Mouse (Mus musculus) intestine, postnatal 0 days (tissue): ENCODE results near the gene Abcb10. TPM values are rescaled to one million over a fixed set of nuclear protein-coding genes. Genes with fewer than 3 reads are reported as not detected.
"Not testable (repeated sequence)": the region's sequence is repeated elsewhere in the genome, so short reads cannot be mapped to it uniquely, and the experiment has no call there.

Experiments used
- ATAC-seq: fragments of 200-750 bp; cut with Nextera tagmentation; 2 replicates; pipeline ENCODE4 v1.8.0; 2017; ENCODE audit warnings: mild to moderate bottlenecking, moderate TSS enrichment, moderate library complexity
- H3K27ac ChIP-seq: fragments of 300-500 bp; sonication (generic); 2 replicates; pipeline ENCODE4 v1.5.1; 2014; ENCODE audit warnings: mild to moderate bottlenecking, low read depth, low read length, moderate library complexity
- H3K27me3 ChIP-seq: fragments of 300-500 bp; sonication (generic); replicated peaks from 2 replicates; pipeline ENCODE4 v1.6.1; 2014; ENCODE audit warnings: low read length, mixed read lengths; ENCODE audit not compliant: control insufficient read depth, insufficient read depth
- H3K36me3 ChIP-seq: fragments of 300-500 bp; sonication (generic); 2 replicates; pipeline ENCODE4 v1.6.1; 2014; ENCODE audit warnings: mild to moderate bottlenecking, moderate library complexity; ENCODE audit not compliant: control insufficient read depth, insufficient read depth
- H3K4me1 ChIP-seq: fragments of 300-500 bp; sonication (generic); replicated peaks from 2 replicates; pipeline ENCODE4 v1.6.1; 2014; ENCODE audit warnings: antibody characterized with exemption, low read length, mixed read lengths; ENCODE audit not compliant: control insufficient read depth, insufficient read depth
- H3K4me2 ChIP-seq: fragments of 300-500 bp; sonication (generic); replicated peaks from 2 replicates; pipeline ENCODE4 v1.6.1; 2014; ENCODE audit warnings: low read depth, mild to moderate bottlenecking, moderate library complexity
- H3K4me3 ChIP-seq: fragments of 300-500 bp; sonication (generic); 2 replicates; pipeline ENCODE4 v1.5.1; 2014; ENCODE audit warnings: low read depth, low read length
- H3K9ac ChIP-seq: fragments of 300-500 bp; sonication (generic); 2 replicates; pipeline ENCODE4 v1.6.1; 2014; ENCODE audit warnings: mild to moderate bottlenecking, low read depth, low read length
- H3K9me3 ChIP-seq: fragments of 300-500 bp; sonication (generic); 2 replicates; pipeline ENCODE4 v1.6.1; 2016; ENCODE audit warnings: mixed run types; ENCODE audit not compliant: control insufficient read depth
- CTCF ChIP-seq: sonication (generic); IDR thresholded peaks from 2 replicates; pipeline ENCODE4 v1.5.1; 2016; ENCODE audit warnings: low read depth, mild to moderate bottlenecking, control low read depth, antibody characterized with exemption, moderate library complexity
- WGBS: fragments of 180-500 bp; shearing (Covaris S2); extraction: QIAGEN DNeasy Blood & Tissue Kit; methylation state at CpG from one replicate; pipeline ENCODE4 v1.1.7; 2014; 5-methylcytosine and 5-hydroxymethylcytosine counted together
- polyA plus RNA-seq: library from polyadenylated mRNA; unstranded; fragments of >200 nt; fragmentation: Nextera tagmentation; extraction: Ambion mirVana; gene quantifications from 2 replicates; pipeline ENCODE4 v1.2.1, GENCODE M21; 2015

The Abcb10 gene
- polyA plus RNA-seq = 10.7 and 11.9 TPM in 2 replicates

GRCm38 (mm10) chr8:123982826-123983400 lies at the start of gene Abcb10:
Gene Abcb10, minus strand, starts transcription at chr8:123983122.
- under 1% methylated on average over 45 of the region's 56 CpGs for WGBS
- Histone ChIP-seq H3K9me3 (no peaks in the 10 kb centered on the region), H3K4me2 (peak within 1 kb of the TSS; percentile 98), H3K27ac (peak within 1 kb of the TSS; percentile 87), H3K36me3 (no peaks in the 10 kb centered on the region), H3K4me1 (peaks cover 8% of the 10 kb centered on the region; the same call in 1 of the 2 replicates), H3K4me3 (peak within 1 kb of the TSS; percentile 81), H3K9ac (peak within 1 kb of the TSS; percentile 76), H3K27me3 (no peaks in the 10 kb centered on the region)
- TF ChIP-seq CTCF = no peak
- peak; percentile 87 for ATAC-seq

GRCm38 (mm10) chr8:124027831-124028230 lies 44.9 kb upstream of the Abcb10 start:
- Histone ChIP-seq H3K9me3 (no peaks in the 10 kb centered on the region), H3K4me1 (no peaks in the 10 kb centered on the region), H3K27ac (no peak overlapping the region), H3K9ac (no peak overlapping the region), H3K27me3 (no peaks in the 10 kb centered on the region), H3K4me3 (no peak overlapping the region), H3K4me2 (no peak overlapping the region), H3K36me3 (peaks cover 45% of the 10 kb centered on the region)
- WGBS = 90% methylated on average over 6 of the region's 6 CpGs
- ATAC-seq = no peak
- no peak for TF ChIP-seq CTCF

GRCm38 (mm10) chr8:124026265-124026664 lies 43.3 kb upstream of the Abcb10 start:
- H3K27ac ChIP-seq, H3K9ac ChIP-seq, ATAC-seq, H3K27me3 ChIP-seq, H3K4me3 ChIP-seq, H3K4me1 ChIP-seq, H3K4me2 ChIP-seq, H3K9me3 ChIP-seq: not testable (repeated sequence)
- peak; percentile 19 for TF ChIP-seq CTCF
- 77% methylated on average over 2 of the region's 2 CpGs for WGBS
- H3K36me3 ChIP-seq = peaks cover 40% of the 10 kb centered on the region

- H3K36me3 ChIP-seq = no peaks in the 10 kb centered on the region; the same call in 1 of the 2 replicates
- H3K9ac ChIP-seq = peak within 1 kb of the TSS; percentile 88
- H3K4me2 ChIP-seq = peak within 1 kb of the TSS; percentile 86
- 0 out of 2 replicates have a peak, but pooled peaks cover 8% of the 10 kb centered on the region for H3K4me1 ChIP-seq
- H3K27ac ChIP-seq = peak within 1 kb of the TSS; percentile 93
- H3K27me3 ChIP-seq = no peaks in the 10 kb centered on the region
- no peaks in the 10 kb centered on the region for H3K9me3 ChIP-seq
- ATAC-seq = peak; percentile 88
- WGBS = 0% methylated on average over 69 of the region's 74 CpGs
- H3K4me3 ChIP-seq = peak within 1 kb of the TSS; percentile 77
- no peak for TF ChIP-seq CTCF
Measured at GRCm38 (mm10) chr8:124021237-124022227, 38.6 kb upstream of the Abcb10 start, which contains the start of the genes Taf5l and Urb2. Gene Taf5l, minus strand, starts transcription at chr8:124021397. Gene Urb2, plus strand, starts transcription at chr8:124021508.

GRCm38 (mm10) chr8:124020439-124021236 lies 37.7 kb upstream of the Abcb10 start:
- Histone ChIP-seq H3K9ac (peak overlapping the region; percentile 88), H3K27ac (peak overlapping the region; percentile 93), H3K27me3 (no peaks in the 10 kb centered on the region), H3K4me3 (peak overlapping the region; percentile 77), H3K4me2 (peak overlapping the region; percentile 86), H3K4me1 (0 out of 2 replicates have a peak, but pooled peaks cover 12% of the 10 kb centered on the region), H3K9me3 (no peaks in the 10 kb centered on the region), H3K36me3 (no peaks in the 10 kb centered on the region; the same call in 1 of the 2 replicates)
- under 1% methylated on average over 64 of the region's 87 CpGs for WGBS
- peak; percentile 79 for ATAC-seq
- 0 out of 2 replicates have a peak, but pooled peaks have one; percentile 11 for TF ChIP-seq CTCF
